Mouse (Mus musculus) brain, embryonic 14.5 days (tissue): ENCODE measurements at regions not wholly inside any gene's neighbourhood (a gene's known extent, or its start where the extent isn't known, plus 50 kb on each side); places are given as distances from the start of the nearest gene placed in this dataset.

ENCODE experiments used
- CTCF ChIP-seq: fragments of 200-500 bp; IDR thresholded peaks from 2 replicates; pipeline ENCODE4 v1.5.1; 2012; ENCODE audit warnings: inconsistent platforms, mild to moderate bottlenecking, moderate library complexity, borderline replicate concordance; ENCODE audit not compliant: insufficient read depth, insufficient read length; ENCODE audit errors: extremely low read depth
- POLR2A ChIP-seq: fragments of 200-500 bp; IDR thresholded peaks from 2 replicates; pipeline ENCODE4 v1.6.1; 2012; ENCODE audit warnings: mild to moderate bottlenecking, inconsistent platforms, borderline replicate concordance; ENCODE audit not compliant: poor library complexity, insufficient read depth, insufficient read length, severe bottlenecking; ENCODE audit errors: extremely low read depth

DNA sequence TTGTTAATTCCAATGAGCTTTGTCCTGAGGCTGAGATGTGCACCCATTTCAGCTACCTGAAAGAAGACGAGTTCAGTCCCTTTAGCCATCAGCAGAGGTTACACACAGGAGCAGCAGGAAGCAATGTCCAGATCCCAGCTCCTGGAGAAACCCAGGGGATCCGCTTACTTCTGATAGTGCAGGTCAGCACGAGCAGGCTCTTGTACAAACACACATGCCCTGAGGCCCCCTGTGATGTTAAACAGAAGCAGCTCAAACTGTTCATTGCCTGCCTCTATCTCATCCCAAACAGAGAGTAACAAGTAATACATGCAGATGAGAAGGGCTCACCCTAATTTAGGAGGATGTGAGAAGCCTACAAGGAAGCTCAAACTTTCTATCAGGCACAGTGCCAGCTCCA, 203.3 kb upstream of the Apob start:
- TF ChIP-seq CTCF = no peak
- no peak for TF ChIP-seq POLR2A
